Mouse (Mus musculus) brain, adult 2 months (tissue): ENCODE measurements at regions not wholly inside any gene's neighbourhood (a gene's known extent, or its start where the extent isn't known, plus 50 kb on each side); places are given as distances from the start of the nearest gene placed in this dataset.
"Not testable (repeated sequence)": the region's sequence is repeated elsewhere in the genome, so short reads cannot be mapped to it uniquely, and the experiment has no call there.

ENCODE experiments used
- DNase-seq: peaks from one replicate; pipeline ENCODE4 v3.0.0; 2011; ENCODE audit warnings: low read depth, low spot score

GRCm38 (mm10) chr6:41225382-41225781, 76.7 kb upstream of the Try4 start:
- no peak for DNase-seq

DNA sequence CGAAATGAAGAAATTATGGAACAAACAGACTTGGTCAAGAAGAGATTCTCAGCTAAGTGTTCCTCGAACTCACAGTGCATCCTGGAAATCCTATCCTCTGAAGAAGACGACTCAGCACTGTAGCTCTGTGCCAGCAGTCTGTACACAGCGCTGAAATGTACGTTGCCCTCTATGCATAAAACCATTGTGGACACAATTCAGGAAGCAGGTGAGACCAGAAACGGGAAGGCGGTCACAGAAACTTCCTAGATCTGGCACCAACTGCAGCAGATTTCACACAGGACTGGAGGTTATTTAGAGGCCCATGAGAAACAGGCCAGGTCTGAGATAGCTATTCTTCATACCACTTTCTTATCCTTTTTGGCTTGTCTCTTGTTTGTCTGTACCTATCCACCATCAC, 83.7 kb upstream of the Try4 start:
- no peak for DNase-seq

DNA sequence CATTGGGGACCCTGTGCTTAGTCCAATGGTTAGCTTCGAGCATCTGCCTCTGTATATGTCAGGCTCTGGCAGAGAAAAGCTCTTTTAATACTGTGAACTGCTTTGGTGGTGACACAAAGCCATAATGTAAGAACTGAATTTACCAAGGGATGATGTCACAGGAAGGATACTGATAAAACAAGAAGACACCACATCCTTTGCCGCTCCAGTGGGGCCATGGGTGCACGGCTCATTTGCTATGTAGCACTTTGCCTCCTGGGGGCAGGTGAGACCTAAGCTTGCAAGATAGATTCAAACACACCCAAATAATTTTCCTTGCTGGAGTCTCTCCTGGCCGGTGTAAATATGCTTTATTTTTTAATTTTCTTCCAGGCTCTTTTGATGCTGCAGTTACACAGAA, 86.2 kb upstream of the Try4 start:
- DNase-seq: no peak

DNA sequence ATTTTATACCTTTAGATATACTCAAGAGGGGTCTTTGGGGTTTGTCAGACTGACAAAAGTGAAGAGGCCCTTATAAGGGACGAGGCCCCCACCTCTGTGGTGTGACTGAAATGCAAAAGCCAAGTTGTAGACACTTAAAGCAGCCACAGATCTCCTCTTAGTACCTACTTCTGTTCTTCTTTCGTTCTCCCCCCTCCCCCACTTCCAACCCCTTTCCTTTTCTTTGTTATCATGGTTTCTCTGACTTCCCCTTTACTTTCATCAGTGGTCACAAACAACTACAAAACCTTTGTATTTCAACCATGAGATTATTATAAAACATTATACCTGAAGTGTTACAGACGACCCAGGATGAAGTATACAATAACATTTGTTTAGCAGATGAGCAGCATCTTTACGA, 96.2 kb upstream of the Try4 start:
- DNase-seq: no peak

DNA sequence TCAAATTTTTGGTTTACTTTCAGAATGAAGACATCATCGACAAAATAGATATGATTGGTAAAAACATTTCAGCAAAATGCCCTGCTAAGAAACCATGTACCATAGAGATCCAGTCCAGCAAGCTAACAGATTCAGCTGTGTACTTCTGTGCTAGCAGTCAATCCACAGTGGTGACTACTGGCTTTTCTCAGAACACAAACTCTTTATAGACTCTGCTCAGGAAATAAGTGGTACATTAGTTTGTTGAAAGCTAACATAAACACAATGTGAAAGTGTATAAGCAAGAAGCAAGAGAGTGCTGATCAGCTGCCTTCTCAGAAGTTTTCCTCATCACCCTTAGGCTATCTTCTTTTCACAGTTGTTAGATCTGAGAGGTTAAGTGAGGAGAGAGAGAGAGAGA, 99.2 kb upstream of the Try4 start:
- no peak for DNase-seq

DNA sequence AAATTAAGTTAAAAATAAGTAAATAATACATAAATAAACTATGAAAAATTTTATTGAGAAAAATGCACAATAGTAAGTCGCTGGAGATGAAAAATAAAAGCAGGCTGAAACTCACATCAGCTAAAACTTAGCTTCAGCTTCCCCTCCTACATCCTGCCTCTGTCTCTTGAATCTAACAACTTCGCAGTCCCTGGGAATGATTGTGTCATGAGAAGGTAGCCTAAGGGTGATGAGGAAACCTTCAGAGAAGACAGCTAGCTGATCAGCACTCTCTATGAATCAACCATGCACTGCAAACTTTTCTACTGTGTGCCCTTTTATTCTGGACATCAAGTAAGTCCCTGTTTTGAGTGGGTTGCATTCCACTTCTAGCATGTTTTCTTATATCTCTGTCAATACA, 99.8 kb upstream of the Try4 start:
- no peak for DNase-seq

DNA sequence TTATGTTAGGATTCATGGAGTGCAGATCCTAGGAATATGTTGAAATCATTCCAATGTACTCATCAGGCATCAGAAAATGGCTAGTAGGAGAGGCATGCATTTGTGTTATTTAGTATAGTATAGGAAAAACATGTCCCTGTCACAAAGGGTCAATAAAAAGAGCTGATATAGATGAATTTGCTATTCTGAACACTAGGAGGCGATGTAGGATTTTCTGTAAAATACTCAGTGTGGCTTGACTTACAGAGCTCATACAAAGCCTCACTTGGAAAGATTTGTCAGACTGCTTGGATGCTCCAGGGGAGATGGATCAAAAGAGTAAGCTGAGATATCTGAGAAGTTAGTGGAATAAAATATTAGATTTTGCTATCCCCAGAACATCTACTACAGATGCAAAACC, 107.6 kb upstream of the Try4 start:
- DNase-seq: peak; percentile 27

DNA sequence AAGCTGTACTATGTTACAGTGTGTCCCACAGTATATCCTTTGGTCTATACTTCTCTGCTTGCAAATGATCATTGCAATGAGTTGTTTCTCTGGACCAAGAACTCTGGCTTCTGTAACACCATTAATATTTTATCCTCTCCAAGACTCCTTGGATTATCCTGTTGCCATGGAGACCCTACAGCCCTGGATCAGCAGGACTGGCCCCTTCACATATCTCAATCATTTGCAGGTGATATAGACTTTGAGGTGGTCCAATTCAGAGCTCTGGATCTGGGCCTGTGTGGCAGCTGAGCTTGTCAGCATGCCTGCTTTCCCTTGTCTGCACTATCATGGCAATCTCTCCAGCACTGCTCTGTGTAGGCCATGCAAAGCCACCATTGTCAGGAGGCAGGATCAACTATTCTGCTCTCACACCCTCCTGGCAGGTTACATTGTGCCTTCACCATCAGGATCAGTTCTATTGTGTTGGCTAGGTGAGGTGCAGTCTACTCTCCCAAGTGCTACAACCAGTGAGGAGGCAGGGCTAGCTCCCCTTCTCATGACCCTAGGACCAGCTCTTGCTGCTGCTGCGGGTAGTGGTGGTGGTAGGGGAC, 110.2 kb upstream of the Try4 start:
- DNase-seq: no peak

GRCm38 (mm10) chr6:41188910-41189309, 113.2 kb upstream of the Try4 start:
- DNase-seq: no peak

GRCm38 (mm10) chr6:41187966-41188365, 114.1 kb upstream of the Try4 start:
- no peak for DNase-seq

DNA sequence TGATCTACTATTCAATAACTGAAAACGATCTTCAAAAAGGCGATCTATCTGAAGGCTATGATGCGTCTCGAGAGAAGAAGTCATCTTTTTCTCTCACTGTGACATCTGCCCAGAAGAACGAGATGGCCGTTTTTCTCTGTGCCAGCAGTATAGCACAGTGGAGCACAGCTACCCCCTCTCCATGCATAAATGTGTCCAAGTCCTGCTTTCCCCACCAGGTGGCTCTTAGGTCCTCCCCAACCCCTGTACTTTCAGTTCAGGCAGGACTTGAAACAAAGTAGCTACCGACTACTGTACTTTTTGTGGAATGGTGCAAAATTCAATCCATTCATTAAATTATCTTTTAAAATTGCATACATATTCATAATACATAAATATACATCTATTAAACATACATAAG, 123.2 kb upstream of the Try4 start:
- no peak for DNase-seq

- no peak for DNase-seq
Observed at GRCm38 (mm10) chr6:41178019-41178418, 124.0 kb upstream of the Try4 start.

DNA sequence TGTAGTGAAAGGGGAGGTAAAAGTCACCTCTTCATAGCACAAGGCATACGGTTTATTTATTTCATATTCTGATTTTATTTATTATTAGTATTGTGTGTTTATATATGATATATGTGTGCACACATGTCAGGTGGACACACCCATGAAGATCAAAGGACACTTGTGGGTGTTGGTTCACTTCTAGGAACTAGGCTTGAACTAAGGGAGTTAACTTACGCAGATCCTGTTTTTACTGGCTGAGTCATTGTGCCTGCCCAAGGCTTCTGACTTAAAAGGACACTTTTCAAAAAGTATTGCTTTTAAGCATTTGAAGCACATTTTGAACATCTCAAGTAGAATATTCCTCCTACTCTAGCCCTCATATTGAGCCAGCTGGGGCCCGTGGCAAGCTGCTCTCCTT, 124.9 kb upstream of the Try4 start:
- DNase-seq: no peak

DNA sequence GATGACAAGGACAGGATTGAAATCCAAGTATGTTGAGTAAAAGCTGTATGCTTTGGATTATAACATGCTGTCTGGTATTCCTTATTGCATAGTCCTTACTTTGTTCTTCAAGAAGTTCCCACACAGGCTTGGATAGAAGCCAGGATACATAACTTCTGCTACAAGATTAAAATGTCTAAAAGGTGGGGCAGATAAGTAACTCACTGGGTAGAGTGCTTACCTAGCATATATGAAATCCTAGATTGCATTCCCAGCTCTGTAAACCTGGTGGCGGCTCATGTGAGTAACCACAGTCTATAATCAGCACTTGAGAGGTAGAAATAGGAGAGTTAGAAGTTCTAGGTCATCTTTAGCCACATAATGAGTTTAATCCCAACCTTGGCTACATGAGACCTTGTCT, 126.0 kb upstream of the Try4 start:
- no peak for DNase-seq

DNA sequence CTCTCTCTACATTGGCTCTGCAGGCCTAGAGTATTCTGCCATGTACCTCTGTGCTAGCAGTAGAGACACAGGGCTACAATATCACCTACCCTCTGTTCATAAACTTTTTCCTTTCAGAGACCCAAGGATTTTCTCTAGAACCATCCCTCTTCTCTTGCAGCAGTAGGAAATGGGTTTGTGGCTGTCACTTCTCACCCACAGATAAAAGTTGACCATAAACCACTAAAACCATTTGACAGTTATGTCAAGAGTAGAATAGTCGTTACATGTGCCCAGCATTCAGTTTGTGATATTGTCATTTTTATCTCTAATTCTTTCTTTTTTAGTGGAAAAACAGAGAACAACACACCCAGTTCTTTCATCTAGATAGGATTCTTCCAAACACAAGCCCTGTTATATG, 128.2 kb upstream of the 2210010C04Rik start:
- no peak for DNase-seq

DNA sequence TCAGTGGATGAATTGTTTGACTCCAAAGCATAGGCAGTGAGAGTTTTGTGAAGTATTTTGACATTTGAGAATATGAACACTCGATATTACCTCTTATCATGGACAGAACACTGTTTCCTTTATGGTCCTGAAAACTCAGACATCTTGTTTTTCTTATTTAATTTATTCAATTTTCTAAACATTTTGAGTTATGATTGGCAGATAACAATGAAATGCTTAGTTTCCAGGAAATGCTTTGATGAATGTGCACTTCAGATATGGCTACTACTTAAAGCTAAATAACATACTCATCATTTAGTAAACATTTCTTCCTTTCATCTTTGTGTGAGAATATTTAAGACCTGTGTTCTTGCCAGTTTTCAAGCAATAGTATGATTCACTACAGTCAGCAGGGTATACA, 126.4 kb upstream of the 2210010C04Rik start:
- no peak for DNase-seq

- DNase-seq: no peak
Observed at GRCm38 (mm10) chr6:41152101-41152500, 116.8 kb upstream of the 2210010C04Rik start.

DNA sequence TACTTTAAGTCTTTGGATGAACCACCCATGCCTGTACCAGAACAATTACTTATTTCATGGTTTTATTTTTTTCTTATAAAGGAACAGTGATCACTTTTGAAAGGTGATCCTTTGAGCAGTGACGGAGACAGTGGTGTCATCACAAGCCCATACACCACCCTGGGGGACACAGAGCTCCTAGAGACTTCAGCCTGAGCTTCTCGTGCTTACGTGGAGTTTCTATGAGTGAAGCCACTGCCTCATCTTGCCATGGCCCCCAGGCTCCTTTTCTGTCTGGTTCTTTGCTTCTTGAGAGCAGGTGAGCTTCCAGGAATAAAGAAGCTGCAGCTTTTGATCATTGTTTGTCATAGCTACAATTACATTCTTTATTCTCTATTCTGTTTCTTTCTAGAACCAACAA, 116.2 kb upstream of the 2210010C04Rik start:
- no peak for DNase-seq

DNA sequence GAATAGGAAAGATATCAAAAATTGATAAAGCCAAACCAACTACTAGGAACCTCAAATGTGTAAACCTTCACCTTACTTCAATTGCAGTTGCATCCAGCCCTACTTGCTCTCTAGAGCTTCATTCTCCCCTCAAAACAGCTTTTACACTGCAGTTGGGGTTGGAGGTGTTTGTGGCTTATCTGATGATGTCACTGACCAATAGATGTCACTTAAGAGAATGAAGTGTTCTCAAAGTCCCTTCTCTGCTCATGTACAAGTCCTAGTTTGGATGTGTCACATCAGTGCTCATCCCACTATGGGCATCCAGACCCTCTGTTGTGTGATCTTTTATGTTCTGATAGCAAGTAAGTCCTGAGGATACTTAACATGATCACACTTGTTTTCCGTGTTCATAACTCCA, 105.6 kb upstream of the 2210010C04Rik start:
- DNase-seq: no peak

- not testable (repeated sequence) for DNase-seq
Observed at GRCm38 (mm10) chr6:41137401-41137777, 102.1 kb upstream of the 2210010C04Rik start.

- peak; percentile 75 for DNase-seq
Observed at GRCm38 (mm10) chr6:41136717-41137400, 101.5 kb upstream of the 2210010C04Rik start.

GRCm38 (mm10) chr6:41135160-41135559, 99.9 kb upstream of the 2210010C04Rik start:
- no peak for DNase-seq

DNA sequence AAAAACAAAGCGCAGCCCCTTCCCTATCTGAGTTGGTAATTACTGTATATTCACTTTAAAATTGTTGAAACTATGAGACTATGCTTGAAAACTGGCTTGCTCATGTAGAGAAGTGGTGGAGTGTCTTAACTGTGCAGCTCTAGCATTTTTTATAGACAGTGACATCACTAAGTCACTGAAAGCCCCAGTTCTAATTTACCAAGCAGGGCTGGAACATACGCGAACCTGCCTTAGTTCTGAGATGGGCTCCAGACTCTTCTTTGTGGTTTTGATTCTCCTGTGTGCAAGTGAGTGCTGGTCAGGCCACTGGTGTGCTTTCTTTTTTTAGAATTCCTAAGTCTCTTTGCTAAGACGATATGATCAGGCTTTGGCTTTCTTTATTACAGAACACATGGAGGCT, 94.6 kb upstream of the 2210010C04Rik start:
- DNase-seq: no peak

DNA sequence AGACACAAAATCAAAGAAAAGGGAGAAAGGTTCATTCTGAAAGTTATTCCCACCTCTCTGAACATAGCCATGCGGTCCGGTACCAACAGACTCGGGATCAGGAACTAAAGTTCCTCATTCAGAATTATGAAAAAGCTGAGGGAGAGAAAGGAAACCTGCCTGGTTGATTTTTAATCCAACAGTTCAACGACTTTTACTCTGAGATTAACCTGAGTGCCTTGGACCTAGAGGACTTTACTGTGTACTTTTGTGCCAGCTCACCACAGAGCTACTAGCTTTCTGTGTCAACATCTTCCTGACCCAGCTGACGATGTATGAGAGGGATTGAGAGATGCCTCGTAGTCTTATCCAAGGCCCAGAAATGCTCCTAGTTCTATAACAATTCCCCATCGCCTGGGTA, 92.5 kb upstream of the 2210010C04Rik start:
- DNase-seq: no peak
